Mouse (Mus musculus) spleen, adult 2 months (tissue): ENCODE data around the gene Prtn3.

Experiments used
- CTCF ChIP-seq: fragments of 200-500 bp; IDR thresholded peaks from 2 replicates; pipeline ENCODE4 v1.5.1; 2011; ENCODE audit warnings: mild to moderate bottlenecking, inconsistent platforms; ENCODE audit not compliant: insufficient read depth, insufficient read length, insufficient replicate concordance; ENCODE audit errors: extremely low read depth
- POLR2A ChIP-seq: fragments of 200-500 bp; IDR thresholded peaks from 2 replicates; pipeline ENCODE4 v1.6.1; 2011; ENCODE audit warnings: low read depth, low read length, inconsistent platforms

GRCm38 (mm10) chr10:79871845-79872244 lies 2.4 kb upstream of the Prtn3 start:
- no peak for TF ChIP-seq POLR2A
- TF ChIP-seq CTCF, result no peak
